Mouse (Mus musculus) lung, embryonic 15.5 days (tissue): Measurements from ENCODE around the gene Gm37240. TPM values are rescaled to one million over a fixed set of nuclear protein-coding genes. Genes with fewer than 3 reads are reported as not detected.
A peak's percentile ranks its signal among the peaks of the same experiment; 100 is the strongest.

Experiments used
- ATAC-seq: fragments of 200-750 bp; cut with Nextera tagmentation; 2 replicates; pipeline ENCODE4 v1.8.0; 2017; ENCODE audit warnings: moderate number of reproducible peaks, borderline replicate concordance; ENCODE audit not compliant: low FRiP score, low TSS enrichment; ENCODE audit errors: extremely low read depth
- H3K27ac ChIP-seq: fragments of 300-500 bp; sonication (generic); 2 replicates; pipeline ENCODE4 v1.5.1; 2015; ENCODE audit warnings: moderate library complexity, mild to moderate bottlenecking, inconsistent platforms
- H3K27me3 ChIP-seq: fragments of 300-500 bp; sonication (generic); 2 replicates; pipeline ENCODE4 v1.6.1; 2015; ENCODE audit warnings: inconsistent platforms
- H3K36me3 ChIP-seq: fragments of 300-500 bp; sonication (generic); 2 replicates; pipeline ENCODE4 v1.6.1; 2015; ENCODE audit warnings: inconsistent platforms
- H3K4me1 ChIP-seq: fragments of 300-500 bp; sonication (generic); 2 replicates; pipeline ENCODE4 v1.6.1; 2015; ENCODE audit warnings: inconsistent platforms
- H3K4me2 ChIP-seq: fragments of 300-500 bp; sonication (generic); 2 replicates; pipeline ENCODE4 v1.6.1; 2015; ENCODE audit warnings: inconsistent platforms, mild to moderate bottlenecking, moderate library complexity
- H3K4me3 ChIP-seq: fragments of 300-500 bp; sonication (generic); 2 replicates; pipeline ENCODE4 v1.5.1; 2015; ENCODE audit warnings: mild to moderate bottlenecking, inconsistent platforms
- H3K9ac ChIP-seq: fragments of 300-500 bp; sonication (generic); 2 replicates; pipeline ENCODE4 v1.6.1; 2015; ENCODE audit warnings: inconsistent platforms
- H3K9me3 ChIP-seq: fragments of 300-500 bp; sonication (generic); 2 replicates; pipeline ENCODE4 v1.6.1; 2016; ENCODE audit warnings: inconsistent platforms
- whole genome bisulfite sequencing: fragments of 180-500 bp; shearing (Covaris S2); methylation state at CpG from one replicate; pipeline ENCODE4 v1.1.7; 2015; 5-methylcytosine and 5-hydroxymethylcytosine counted together
- polyA plus RNA-seq: library from polyadenylated mRNA; unstranded; fragments of >200 nt; fragmentation: Nextera tagmentation; extraction: Ambion mirVana; gene quantifications from 2 replicates; pipeline ENCODE4 v1.2.1, GENCODE M21; 2015

The Gm37240 gene
- polyA plus RNA-seq, 1 experiment from 2014 or later = 8.8 TPM

GRCm38 (mm10) chr3:85138407-85138806, 748.9 kb downstream of the Gm37240 start:
- WGBS = 75% methylated on average over 2 of the region's 2 CpGs
- no peak for ATAC-seq
- H3K36me3 ChIP-seq = no peaks in the 10 kb centered on the region

GRCm38 (mm10) chr3:85133561-85133960, 753.8 kb downstream of the Gm37240 start:
- no peak overlapping the region for H3K4me2 ChIP-seq
- no peak overlapping the region for H3K4me3 ChIP-seq
- H3K27ac ChIP-seq = no peak overlapping the region
- no peaks in the 10 kb centered on the region for H3K36me3 ChIP-seq
- no peak overlapping the region for H3K9ac ChIP-seq
- no peak for ATAC-seq
- no peaks in the 10 kb centered on the region for H3K27me3 ChIP-seq
- no peaks in the 10 kb centered on the region for H3K4me1 ChIP-seq
- WGBS = 78% methylated on average over 4 of the region's 4 CpGs
- H3K9me3 ChIP-seq = no peaks in the 10 kb centered on the region

More at GRCm38 (mm10) chr3:85138407-85138806, 748.9 kb downstream of the Gm37240 start:
- no peak overlapping the region for H3K27ac ChIP-seq
- no peak overlapping the region for H3K4me3 ChIP-seq
- H3K4me1 ChIP-seq = no peaks in the 10 kb centered on the region
- H3K27me3 ChIP-seq = no peaks in the 10 kb centered on the region
- no peak overlapping the region for H3K9ac ChIP-seq
- no peak overlapping the region for H3K4me2 ChIP-seq
- no peaks in the 10 kb centered on the region for H3K9me3 ChIP-seq

- no peak overlapping the region for H3K4me3 ChIP-seq
- ATAC-seq = no peak
- WGBS = 55% methylated on average over 7 of the region's 7 CpGs
These were observed 755.4 kb downstream of the Gm37240 start for GRCm38 (mm10) chr3:85131878-85132277.

GRCm38 (mm10) chr3:85128546-85128945, 758.8 kb downstream of the Gm37240 start:
- no peak overlapping the region for H3K4me3 ChIP-seq
- H3K4me1 ChIP-seq = no peaks in the 10 kb centered on the region
- no peak overlapping the region for H3K27ac ChIP-seq
- no peaks in the 10 kb centered on the region for H3K36me3 ChIP-seq
- ATAC-seq = no peak
- WGBS = 76% methylated on average over 8 of the region's 8 CpGs
- H3K9ac ChIP-seq = no peak overlapping the region
- no peaks in the 10 kb centered on the region for H3K9me3 ChIP-seq
- H3K4me2 ChIP-seq = no peak overlapping the region
- H3K27me3 ChIP-seq = no peaks in the 10 kb centered on the region

More at GRCm38 (mm10) chr3:85131878-85132277, 755.4 kb downstream of the Gm37240 start:
- H3K4me2 ChIP-seq = no peak overlapping the region
- H3K27ac ChIP-seq = no peak overlapping the region
- no peaks in the 10 kb centered on the region for H3K4me1 ChIP-seq
- no peaks in the 10 kb centered on the region for H3K36me3 ChIP-seq
- no peaks in the 10 kb centered on the region for H3K9me3 ChIP-seq
- no peak overlapping the region for H3K9ac ChIP-seq
- no peaks in the 10 kb centered on the region for H3K27me3 ChIP-seq

GRCm38 (mm10) chr3:85126970-85127369, 760.3 kb downstream of the Gm37240 start:
- Histone ChIP-seq H3K4me2 (no peak overlapping the region), H3K9ac (no peak overlapping the region), H3K36me3 (no peaks in the 10 kb centered on the region), H3K4me1 (no peaks in the 10 kb centered on the region), H3K4me3 (no peak overlapping the region), H3K27ac (no peak overlapping the region), H3K27me3 (no peaks in the 10 kb centered on the region), H3K9me3 (no peaks in the 10 kb centered on the region)
- no peak for ATAC-seq
- WGBS = 74% methylated on average over 7 of the region's 7 CpGs

GRCm38 (mm10) chr3:85125471-85125870, 761.8 kb downstream of the Gm37240 start:
- Histone ChIP-seq H3K4me1 (no peaks in the 10 kb centered on the region), H3K27ac (no peak overlapping the region), H3K9ac (no peak overlapping the region), H3K27me3 (no peaks in the 10 kb centered on the region), H3K36me3 (no peaks in the 10 kb centered on the region), H3K9me3 (no peaks in the 10 kb centered on the region), H3K4me3 (no peak overlapping the region), H3K4me2 (no peak overlapping the region)
- 77% methylated on average over 5 of the region's 5 CpGs for WGBS
- no peak for ATAC-seq

GRCm38 (mm10) chr3:85124924-85125323, 762.4 kb downstream of the Gm37240 start:
- 78% methylated on average over 6 of the region's 6 CpGs for WGBS
- no peak overlapping the region for H3K4me2 ChIP-seq
- H3K27me3 ChIP-seq = no peaks in the 10 kb centered on the region
- no peak overlapping the region for H3K4me3 ChIP-seq
- H3K27ac ChIP-seq = no peak overlapping the region
- H3K4me1 ChIP-seq = no peaks in the 10 kb centered on the region
- H3K9me3 ChIP-seq = no peaks in the 10 kb centered on the region
- no peak overlapping the region for H3K9ac ChIP-seq
- ATAC-seq = no peak
- no peaks in the 10 kb centered on the region for H3K36me3 ChIP-seq

GRCm38 (mm10) chr3:85124410-85124809, 762.9 kb downstream of the Gm37240 start:
- Histone ChIP-seq H3K36me3 (no peaks in the 10 kb centered on the region), H3K27me3 (no peaks in the 10 kb centered on the region), H3K27ac (no peak overlapping the region), H3K9me3 (no peaks in the 10 kb centered on the region), H3K9ac (no peak overlapping the region), H3K4me3 (no peak overlapping the region), H3K4me2 (no peak overlapping the region), H3K4me1 (no peaks in the 10 kb centered on the region)
- 68% methylated on average over 7 of the region's 7 CpGs for WGBS
- ATAC-seq = no peak

GRCm38 (mm10) chr3:85117702-85118101, 769.6 kb downstream of the Gm37240 start:
- H3K4me2 ChIP-seq = no peak overlapping the region
- H3K27ac ChIP-seq = no peak overlapping the region
- no peak for ATAC-seq
- H3K9ac ChIP-seq = no peak overlapping the region
- H3K4me3 ChIP-seq = no peak overlapping the region
- WGBS = 70% methylated on average over 5 of the region's 5 CpGs
- H3K27me3 ChIP-seq = no peaks in the 10 kb centered on the region
- H3K4me1 ChIP-seq = 0 out of 2 replicates have a peak, but pooled peaks cover 4% of the 10 kb centered on the region
- no peaks in the 10 kb centered on the region for H3K9me3 ChIP-seq
- no peaks in the 10 kb centered on the region for H3K36me3 ChIP-seq

- no peaks in the 10 kb centered on the region for H3K9me3 ChIP-seq
- no peaks in the 10 kb centered on the region for H3K36me3 ChIP-seq
- H3K9ac ChIP-seq = no peak overlapping the region
- WGBS = 79% methylated on average over 7 of the region's 7 CpGs
- no peak overlapping the region for H3K4me3 ChIP-seq
- no peak overlapping the region for H3K27ac ChIP-seq
- no peak overlapping the region for H3K4me2 ChIP-seq
- H3K4me1 ChIP-seq = 0 out of 2 replicates have a peak, but pooled peaks cover 4% of the 10 kb centered on the region
- no peaks in the 10 kb centered on the region for H3K27me3 ChIP-seq
- no peak for ATAC-seq
These were observed 770.3 kb downstream of the Gm37240 start for GRCm38 (mm10) chr3:85117014-85117413.

- Histone ChIP-seq H3K27ac (no peak overlapping the region), H3K9me3 (no peaks in the 10 kb centered on the region), H3K36me3 (no peaks in the 10 kb centered on the region), H3K4me2 (no peak overlapping the region), H3K4me3 (no peak overlapping the region), H3K27me3 (no peaks in the 10 kb centered on the region), H3K9ac (no peak overlapping the region), H3K4me1 (0 out of 2 replicates have a peak, but pooled peaks cover 4% of the 10 kb centered on the region)
- WGBS = 36% methylated on average over 7 of the region's 7 CpGs
- peak; percentile 82; the same call in 1 of the 2 replicates for ATAC-seq
These were observed 771.3 kb downstream of the Gm37240 start for GRCm38 (mm10) chr3:85115959-85116543.

GRCm38 (mm10) chr3:85113565-85113964, 773.8 kb downstream of the Gm37240 start:
- ATAC-seq = no peak
- no peak overlapping the region for H3K4me3 ChIP-seq
- no peaks in the 10 kb centered on the region for H3K9me3 ChIP-seq
- no peaks in the 10 kb centered on the region for H3K27me3 ChIP-seq
- WGBS = 83% methylated on average over 1 of the region's 1 CpGs
- no peak overlapping the region for H3K9ac ChIP-seq
- no peaks in the 10 kb centered on the region for H3K36me3 ChIP-seq
- 0 out of 2 replicates have a peak, but pooled peaks cover 4% of the 10 kb centered on the region for H3K4me1 ChIP-seq
- no peak overlapping the region for H3K4me2 ChIP-seq
- no peak overlapping the region for H3K27ac ChIP-seq
